Mouse (Mus musculus) embryonic facial prominence, embryonic 14.5 days (tissue): ENCODE data around the gene Akap13. TPM values are rescaled to one million over a fixed set of nuclear protein-coding genes. Genes with fewer than 3 reads are reported as not detected.

Experiments used
- ATAC-seq: fragments of 200-750 bp; cut with Nextera tagmentation; 2 replicates; pipeline ENCODE4 v1.8.0; 2017; ENCODE audit warnings: low read depth, moderate number of reproducible peaks, moderate TSS enrichment
- DNase-seq: peaks from one replicate; pipeline ENCODE4 v3.0.0-alpha.2; 2015; ENCODE audit warnings: low spot score
- H3K27ac ChIP-seq: fragments of 300-500 bp; sonication (generic); replicated peaks from 2 replicates; pipeline ENCODE4 v1.5.1; 2014; ENCODE audit warnings: low read depth, mild to moderate bottlenecking, low read length, moderate library complexity
- H3K27me3 ChIP-seq: fragments of 300-500 bp; sonication (generic); replicated peaks from 2 replicates; pipeline ENCODE4 v1.6.1; 2014; ENCODE audit warnings: low read length; ENCODE audit not compliant: control insufficient read depth, insufficient read depth
- H3K36me3 ChIP-seq: fragments of 300-500 bp; sonication (generic); 2 replicates; pipeline ENCODE4 v1.6.1; 2014; ENCODE audit warnings: low read length, mixed read lengths; ENCODE audit not compliant: control insufficient read depth, insufficient read depth
- H3K4me1 ChIP-seq: fragments of 300-500 bp; sonication (generic); 2 replicates; pipeline ENCODE4 v1.6.1; 2014; ENCODE audit warnings: antibody characterized with exemption, low read length; ENCODE audit not compliant: control insufficient read depth, insufficient read depth
- H3K4me2 ChIP-seq: fragments of 300-500 bp; sonication (generic); 2 replicates; pipeline ENCODE4 v1.6.1; 2014; ENCODE audit warnings: low read depth, mild to moderate bottlenecking, low read length, moderate library complexity, mixed read lengths
- H3K4me3 ChIP-seq: fragments of 300-500 bp; sonication (generic); 2 replicates; pipeline ENCODE4 v1.5.1; 2014; ENCODE audit warnings: low read depth, mild to moderate bottlenecking, low read length
- H3K9ac ChIP-seq: fragments of 300-500 bp; sonication (generic); 2 replicates; pipeline ENCODE4 v1.6.1; 2014; ENCODE audit warnings: low read depth, mild to moderate bottlenecking, low read length, moderate library complexity, mixed read lengths
- H3K9me3 ChIP-seq: fragments of 300-500 bp; sonication (generic); 2 replicates; pipeline ENCODE4 v1.6.1; 2016; ENCODE audit warnings: low read length; ENCODE audit not compliant: control insufficient read depth
- WGBS: fragments of 180-500 bp; shearing (Covaris S2); extraction: QIAGEN DNeasy Blood & Tissue Kit; methylation state at CpG from one replicate; pipeline ENCODE4 v1.1.7; 2014; 5-methylcytosine and 5-hydroxymethylcytosine counted together
- polyA plus RNA-seq: library from polyadenylated mRNA; unstranded; fragments of >200 nt; fragmentation: Nextera tagmentation; extraction: Ambion mirVana; gene quantifications from 2 replicates; pipeline ENCODE4 v1.2.1, GENCODE M21; 2014

Gene Akap13
- polyA plus RNA-seq, 1 experiment from 2014 or later, result 57.3 TPM

GRCm38 (mm10) chr7:75470318-75470925 lies 15.1 kb downstream of the Akap13 start:
- Histone ChIP-seq H3K4me2 (no peak overlapping the region), H3K4me3 (no peak overlapping the region), H3K9me3 (no peaks in the 10 kb centered on the region), H3K9ac (no peak overlapping the region; the same call in 1 of the 2 replicates), H3K36me3 (no peaks in the 10 kb centered on the region), H3K4me1 (peaks cover 6% of the 10 kb centered on the region; the same call in 1 of the 2 replicates), H3K27ac (no peak overlapping the region), H3K27me3 (no peaks in the 10 kb centered on the region)
- ATAC-seq (no peak), DNase-seq (peak; percentile 15)
- WGBS, result 52% methylated on average over 7 of the region's 7 CpGs

- Histone ChIP-seq H3K9ac (no peak overlapping the region), H3K4me2 (no peak overlapping the region), H3K36me3 (no peaks in the 10 kb centered on the region), H3K4me1 (peaks cover 6% of the 10 kb centered on the region; the same call in 1 of the 2 replicates), H3K4me3 (no peak overlapping the region), H3K27me3 (no peaks in the 10 kb centered on the region), H3K27ac (no peak overlapping the region), H3K9me3 (no peaks in the 10 kb centered on the region)
- ATAC-seq (no peak), DNase-seq (no peak)
- 77% methylated on average over 7 of the region's 7 CpGs for WGBS
Observed at GRCm38 (mm10) chr7:75472316-75473195, 17.2 kb downstream of the Akap13 start.

- no peak for ATAC-seq
- no peak for DNase-seq
- H3K4me2 ChIP-seq, result no peak overlapping the region
- H3K36me3 ChIP-seq, result no peaks in the 10 kb centered on the region
- H3K4me3 ChIP-seq, result no peak overlapping the region
- H3K9ac ChIP-seq, result no peak overlapping the region
- H3K27me3 ChIP-seq, result no peaks in the 10 kb centered on the region
- H3K9me3 ChIP-seq, result no peaks in the 10 kb centered on the region
- H3K27ac ChIP-seq, result no peak overlapping the region
- 88% methylated on average over 1 of the region's 1 CpGs for WGBS
- peaks cover 6% of the 10 kb centered on the region; the same call in 1 of the 2 replicates for H3K4me1 ChIP-seq
Observed at GRCm38 (mm10) chr7:75473294-75473693, 18.0 kb downstream of the Akap13 start.

- H3K36me3 ChIP-seq, result no peaks in the 10 kb centered on the region
- peaks cover 6% of the 10 kb centered on the region; the same call in 1 of the 2 replicates for H3K4me1 ChIP-seq
- H3K9me3 ChIP-seq, result no peaks in the 10 kb centered on the region
- no peaks in the 10 kb centered on the region for H3K27me3 ChIP-seq
- no peak overlapping the region for H3K27ac ChIP-seq
- H3K9ac ChIP-seq, result no peak overlapping the region
- peak; percentile 13 for DNase-seq
- H3K4me2 ChIP-seq, result no peak overlapping the region
- H3K4me3 ChIP-seq, result no peak overlapping the region
- peak; percentile 12; the same call in 1 of the 2 replicates for ATAC-seq
- 57% methylated on average over 1 of the region's 1 CpGs for whole genome bisulfite sequencing
Observed at GRCm38 (mm10) chr7:75474064-75474463, 18.7 kb downstream of the Akap13 start.

- Histone ChIP-seq H3K27me3 (no peaks in the 10 kb centered on the region), H3K4me3 (no peak overlapping the region), H3K27ac (no peak overlapping the region), H3K9ac (no peak overlapping the region), H3K4me1 (peaks cover 6% of the 10 kb centered on the region; the same call in 1 of the 2 replicates), H3K4me2 (no peak overlapping the region), H3K9me3 (no peaks in the 10 kb centered on the region), H3K36me3 (no peaks in the 10 kb centered on the region)
- DNase-seq (no peak), ATAC-seq (no peak)
Observed at GRCm38 (mm10) chr7:75474564-75475150, 19.3 kb downstream of the Akap13 start.

- Histone ChIP-seq H3K4me2 (no peak overlapping the region), H3K4me3 (no peak overlapping the region), H3K4me1 (no peaks in the 10 kb centered on the region), H3K9me3 (no peaks in the 10 kb centered on the region), H3K36me3 (no peaks in the 10 kb centered on the region), H3K9ac (no peak overlapping the region), H3K27ac (no peak overlapping the region), H3K27me3 (no peaks in the 10 kb centered on the region)
- DNase-seq (no peak), ATAC-seq (no peak)
- WGBS, result 82% methylated on average over 2 of the region's 2 CpGs
Observed at GRCm38 (mm10) chr7:75478060-75478459, 22.7 kb downstream of the Akap13 start.

GRCm38 (mm10) chr7:75480721-75481426 lies 25.5 kb downstream of the Akap13 start:
- Histone ChIP-seq H3K9ac (no peak overlapping the region), H3K9me3 (no peaks in the 10 kb centered on the region), H3K27ac (no peak overlapping the region), H3K36me3 (no peaks in the 10 kb centered on the region), H3K4me3 (no peak overlapping the region), H3K4me1 (no peaks in the 10 kb centered on the region), H3K4me2 (no peak overlapping the region), H3K27me3 (no peaks in the 10 kb centered on the region)
- ATAC-seq (no peak), DNase-seq (no peak)
- WGBS, result 91% methylated on average over 6 of the region's 6 CpGs

GRCm38 (mm10) chr7:75486031-75486430 lies 30.7 kb downstream of the Akap13 start:
- no peak overlapping the region for H3K9ac ChIP-seq
- no peaks in the 10 kb centered on the region for H3K36me3 ChIP-seq
- H3K4me1 ChIP-seq, result no peaks in the 10 kb centered on the region
- H3K27ac ChIP-seq, result no peak overlapping the region
- ATAC-seq (no peak), DNase-seq (no peak)
- no peak overlapping the region for H3K4me2 ChIP-seq
- no peaks in the 10 kb centered on the region for H3K9me3 ChIP-seq
- H3K4me3 ChIP-seq, result no peak overlapping the region
- 80% methylated on average over 2 of the region's 2 CpGs for WGBS
- H3K27me3 ChIP-seq, result no peaks in the 10 kb centered on the region
